Mouse (Mus musculus) kidney, adult 10 weeks (tissue): ENCODE results near the gene Lrrn4cl. TPM values are rescaled to one million over a fixed set of nuclear protein-coding genes. Genes with fewer than 3 reads are reported as not detected.

ENCODE experiments used
- polyA plus RNA-seq: library from polyadenylated mRNA; stranded (reverse); fragments of 350-450 nt; fragmentation: Illumina TruSeq; extraction: RNeasy Lipid Tissue Mini Kit (QIAGEN cat#74804); gene quantifications from one replicate; pipeline ENCODE4 v1.2.3, GENCODE M21; 2014; ENCODE audit warnings: low read depth, low replicate concordance

Gene Lrrn4cl
- 0.69 TPM for polyA plus RNA-seq

DNA sequence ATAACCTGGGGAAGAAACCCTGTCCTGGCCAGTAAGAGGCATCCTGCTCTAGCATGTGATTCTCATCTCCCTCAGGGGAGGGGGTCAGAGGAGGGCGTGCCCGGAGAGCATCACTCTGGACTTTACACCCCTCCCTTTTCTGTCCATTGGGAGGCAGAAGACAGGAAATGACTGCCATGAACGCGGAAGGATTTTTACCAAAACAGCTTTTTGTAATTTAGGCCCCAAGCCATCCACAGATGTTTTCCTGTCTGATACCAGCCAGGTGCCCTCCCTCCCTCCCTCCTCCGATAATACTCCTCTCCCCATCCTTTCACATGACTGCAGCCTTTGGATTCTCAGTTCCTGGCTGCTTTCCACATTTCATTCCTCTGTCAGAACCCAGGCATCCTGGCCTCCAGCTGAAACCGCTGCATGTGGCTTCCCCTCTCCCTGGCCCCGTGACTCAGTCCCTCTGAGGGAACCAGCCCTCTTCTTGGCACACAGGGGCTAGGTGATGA lies at the start of gene Lrrn4cl:
Lrrn4cl (plus strand) TSS at position 367 of the 500 bp plus-strand sequence.

DNA sequence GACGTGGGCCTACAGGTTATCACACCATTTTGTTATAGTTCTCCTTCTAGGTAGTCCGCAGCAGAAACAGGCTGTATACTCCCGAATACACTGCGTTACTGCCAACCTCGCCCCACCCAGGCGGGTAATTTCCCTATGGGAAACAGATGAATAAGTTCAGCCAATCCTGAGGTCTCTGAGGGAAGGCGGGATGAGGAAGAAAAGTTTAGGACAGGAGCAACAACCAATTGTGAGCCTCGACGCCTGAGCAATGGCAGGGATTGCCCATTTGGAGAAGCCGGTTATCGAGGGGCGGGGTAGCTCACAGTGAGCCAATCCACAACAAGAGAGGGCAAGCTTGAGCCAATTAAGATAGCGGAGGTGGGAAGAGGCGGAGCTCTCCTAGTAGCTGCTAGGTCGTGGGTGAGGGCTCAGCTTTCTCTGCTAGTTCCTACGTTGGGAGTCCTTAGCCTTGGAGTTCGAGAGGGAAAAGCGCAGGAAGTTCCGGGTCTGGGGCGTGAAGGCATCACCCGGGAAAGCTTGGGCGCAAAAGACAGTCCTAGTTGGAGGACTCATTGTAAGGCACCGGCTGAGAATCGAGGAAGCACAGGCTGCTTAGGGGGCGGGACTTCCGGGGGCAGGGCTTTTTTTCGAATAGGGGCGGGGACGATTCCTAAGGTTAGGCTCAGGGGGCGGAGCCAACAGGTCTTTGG lies 48.3 kb upstream of the Lrrn4cl start, which contains the start of gene Zbtb3:
Zbtb3 (plus strand) TSS at position 426 of the 692 bp plus-strand sequence.

GRCm38 (mm10) chr19:8818801-8819595 lies 31.6 kb upstream of the Lrrn4cl start, which contains the start of gene Ttc9c:
Ttc9c (minus strand) TSS chr19:8819333.

GRCm38 (mm10) chr19:8819596-8820423 lies 30.8 kb upstream of the Lrrn4cl start, which contains the start of gene Hnrnpul2:
Hnrnpul2 (plus strand) TSS chr19:8820010.

DNA sequence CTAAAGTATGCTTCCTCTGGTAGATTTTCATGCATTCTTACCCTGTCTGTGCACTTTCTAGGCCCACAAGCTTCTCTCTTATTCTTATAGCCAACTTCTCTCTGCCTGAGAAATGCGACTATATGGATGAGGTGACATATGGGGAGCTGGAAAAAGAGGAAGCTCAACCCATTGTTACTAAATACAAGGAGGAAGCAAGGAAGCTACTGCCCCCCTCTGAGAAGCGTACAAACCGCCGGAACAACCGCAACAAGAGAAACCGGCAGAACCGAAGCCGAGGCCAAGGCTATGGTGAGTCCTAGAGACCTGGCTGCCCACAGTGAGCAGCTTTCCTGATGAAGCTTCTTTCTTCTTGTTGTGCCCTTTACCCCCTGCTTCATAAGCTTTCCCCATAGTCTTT lies 20.9 kb upstream of the Lrrn4cl start, which contains the start of gene AC129217.1:
AC129217.1 (plus strand) TSS at position 114 of the 400 bp plus-strand sequence.

GRCm38 (mm10) chr19:8837251-8837791 lies 13.2 kb upstream of the Lrrn4cl start, which contains the start of gene Bscl2:
Bscl2 (plus strand) TSS chr19:8837467.

GRCm38 (mm10) chr19:8839103-8839907 lies 11.3 kb upstream of the Lrrn4cl start, which contains the start of gene Gng3:
Gng3 (minus strand) TSS chr19:8839194.

GRCm38 (mm10) chr19:8871267-8872186 lies 21.0 kb downstream of the Lrrn4cl start, which contains the start of gene Ubxn1:
Ubxn1 (plus strand) TSS chr19:8871496.

DNA sequence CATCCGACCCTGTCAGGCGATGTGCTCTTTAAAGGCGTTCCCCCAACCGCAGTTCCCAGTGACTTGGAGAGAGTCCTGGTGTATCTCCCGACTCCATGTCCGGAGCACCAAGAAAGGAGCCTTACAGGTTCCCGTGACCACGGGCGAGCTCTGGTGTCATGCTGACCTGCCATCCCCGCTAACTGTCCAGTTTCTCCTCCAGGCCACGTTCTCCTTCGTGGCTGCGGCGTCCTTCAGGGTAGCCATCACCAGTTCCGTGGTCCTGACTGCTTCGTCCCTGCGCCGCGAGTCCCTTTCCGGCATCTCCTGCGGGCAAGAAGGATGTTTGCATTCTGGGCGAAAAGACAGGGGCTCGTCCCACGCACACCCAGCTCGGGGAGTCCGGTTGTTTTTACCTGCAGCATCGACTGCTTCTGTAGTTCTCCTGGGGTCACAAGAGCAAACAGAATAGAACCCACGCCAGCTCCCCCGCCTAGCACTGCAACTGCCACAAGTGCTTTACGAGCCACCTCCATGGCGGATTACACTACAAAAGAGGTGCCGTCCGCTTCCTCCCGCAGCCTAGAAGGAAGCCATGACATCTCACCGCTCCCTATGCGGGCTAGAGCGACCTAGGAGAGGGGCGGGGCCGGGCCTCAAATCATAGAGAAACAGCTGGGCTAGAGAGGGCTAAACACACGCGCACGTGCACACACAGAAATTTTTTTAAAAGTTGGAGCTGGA lies 29.9 kb downstream of the Lrrn4cl start, which contains the start of gene Uqcc3:
Uqcc3 (minus strand) TSS at position 613 of the 723 bp plus-strand sequence.

GRCm38 (mm10) chr19:8883616-8884015 lies 33.0 kb downstream of the Lrrn4cl start, which contains the start of the genes Lbhd1 and Gm49403:
Lbhd1 (plus strand) TSS chr19:8883732.
Gm49403 (plus strand) TSS chr19:8883930.

GRCm38 (mm10) chr19:8888511-8889385 lies 38.2 kb downstream of the Lrrn4cl start, which contains the start of the genes 1810009A15Rik and Gm49416:
1810009A15Rik (plus strand) TSS chr19:8888853.
Gm49416 (plus strand) TSS chr19:8888926.

DNA sequence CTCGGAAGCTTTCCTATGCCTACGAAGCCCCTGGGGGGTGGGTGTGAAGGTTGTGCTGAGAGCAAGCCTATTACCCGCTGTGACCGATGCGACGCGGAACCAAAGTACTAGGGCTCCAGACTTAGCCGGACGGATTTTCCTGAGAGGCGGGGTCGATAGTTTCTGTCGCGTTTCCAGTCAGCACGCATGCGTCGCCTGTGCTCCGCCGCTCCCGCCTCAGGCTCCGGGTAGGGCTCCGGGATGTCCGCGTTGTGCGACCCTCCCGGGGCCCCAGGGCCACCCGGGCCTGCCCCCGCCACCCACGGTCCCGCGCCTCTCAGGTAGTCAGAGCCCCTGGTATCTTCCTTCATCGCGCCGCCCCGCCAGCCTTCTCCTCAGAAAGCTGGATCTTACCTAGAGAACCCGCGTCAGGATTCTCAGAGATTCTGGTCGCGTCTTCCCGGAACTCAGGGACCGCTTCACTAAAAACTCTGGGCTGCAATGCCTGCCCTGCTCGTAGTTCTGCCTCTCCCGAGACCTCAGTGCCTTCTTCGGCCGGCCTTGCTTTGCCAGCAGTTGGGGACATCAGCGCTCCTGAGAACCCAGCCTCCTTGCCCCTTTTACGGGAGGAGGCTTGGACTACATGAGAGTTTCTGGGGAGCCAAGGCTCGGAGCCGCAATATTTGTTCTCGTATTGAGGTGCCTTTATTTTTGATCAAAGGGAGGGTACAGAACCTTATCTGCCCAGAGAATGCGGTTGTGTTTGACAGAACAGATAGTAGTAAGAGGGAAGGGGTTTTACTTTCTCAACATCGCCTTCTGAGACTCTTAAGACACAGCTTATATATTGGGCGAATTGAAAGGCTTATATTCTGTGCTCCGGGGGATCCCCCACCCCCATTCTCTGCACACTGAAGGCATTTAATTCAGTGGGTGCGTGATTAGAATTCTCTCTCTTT lies 42.5 kb downstream of the Lrrn4cl start, which contains the start of gene Ints5:
Ints5 (plus strand) TSS at position 177 of the 938 bp plus-strand sequence.

DNA sequence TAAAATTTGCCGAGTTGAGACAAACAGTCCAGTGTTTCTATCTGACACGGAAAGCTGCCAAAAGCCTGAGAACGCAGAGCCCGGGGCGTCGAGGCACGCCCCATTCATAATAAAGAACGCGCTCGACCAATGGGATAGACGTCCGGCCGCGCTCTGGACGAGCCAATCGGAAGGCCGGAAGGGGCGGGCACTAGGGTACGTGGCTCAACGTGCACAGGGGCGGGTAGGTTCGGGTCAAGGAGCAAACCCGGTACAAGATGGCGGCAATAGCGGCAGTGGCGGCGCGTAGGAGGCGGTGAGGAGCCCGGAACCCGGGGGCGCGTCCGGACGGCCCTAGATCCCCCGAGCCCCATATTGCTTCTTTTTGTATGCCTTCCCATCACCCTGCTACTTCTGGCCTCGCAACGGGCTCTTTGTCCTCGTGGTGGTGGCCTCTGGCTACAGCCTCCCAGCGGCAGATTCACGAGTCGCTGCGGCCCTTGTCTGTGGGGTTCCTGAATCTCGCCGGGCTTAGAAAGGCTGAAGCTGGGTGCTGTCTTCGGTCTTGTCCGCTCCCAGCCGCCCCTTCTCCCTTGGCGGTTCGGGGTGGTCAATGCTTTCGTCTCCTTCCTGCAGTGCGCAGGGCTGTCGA lies 47.4 kb downstream of the Lrrn4cl start, which contains the start of gene Ganab:
Ganab (plus strand) TSS at position 207 of the 631 bp plus-strand sequence.

